Mouse (Mus musculus) limb, embryonic 11.5 days (tissue): Measurements from ENCODE around the gene Cnot4. TPM values are rescaled to one million over a fixed set of nuclear protein-coding genes. Genes with fewer than 3 reads are reported as not detected.

Experiments
- ATAC-seq: fragments of 200-750 bp; cut with Nextera tagmentation; 2 replicates; pipeline ENCODE4 v1.8.0; 2017; ENCODE audit warnings: low read depth; ENCODE audit not compliant: insufficient number of reproducible peaks, low FRiP score, low TSS enrichment
- DNase-seq: peaks from one replicate; pipeline ENCODE4 v3.0.0-alpha.2; 2015; ENCODE audit warnings: low spot score
- H3K27ac ChIP-seq: fragments of 300-500 bp; sonication (generic); replicated peaks from 2 replicates; pipeline ENCODE4 v1.5.1; 2014; ENCODE audit warnings: low read depth, mild to moderate bottlenecking, low read length
- H3K27me3 ChIP-seq: fragments of 300-500 bp; sonication (generic); 2 replicates; pipeline ENCODE4 v1.6.1; 2014; ENCODE audit warnings: mild to moderate bottlenecking, low read length, mixed read lengths; ENCODE audit not compliant: control insufficient read depth, insufficient read depth
- H3K36me3 ChIP-seq: fragments of 300-500 bp; sonication (generic); 2 replicates; pipeline ENCODE4 v1.6.1; 2014; ENCODE audit warnings: mild to moderate bottlenecking, low read length, moderate library complexity, mixed read lengths; ENCODE audit not compliant: control insufficient read depth, insufficient read depth
- H3K4me1 ChIP-seq: fragments of 300-500 bp; sonication (generic); 2 replicates; pipeline ENCODE4 v1.6.1; 2014; ENCODE audit warnings: low read length, mixed read lengths; ENCODE audit not compliant: control insufficient read depth, insufficient read depth
- H3K4me2 ChIP-seq: fragments of 300-500 bp; sonication (generic); 2 replicates; pipeline ENCODE4 v1.6.1; 2014; ENCODE audit warnings: low read depth, mild to moderate bottlenecking, moderate library complexity; ENCODE audit not compliant: severe bottlenecking
- H3K4me3 ChIP-seq: fragments of 300-500 bp; sonication (generic); 2 replicates; pipeline ENCODE4 v1.5.1; 2014; ENCODE audit warnings: low read depth, low read length
- H3K9ac ChIP-seq: fragments of 300-500 bp; sonication (generic); 2 replicates; pipeline ENCODE4 v1.6.1; 2014; ENCODE audit warnings: mild to moderate bottlenecking, low read length
- H3K9me3 ChIP-seq: fragments of 300-500 bp; sonication (generic); 2 replicates; pipeline ENCODE4 v1.6.1; 2016; ENCODE audit warnings: low read length; ENCODE audit not compliant: control insufficient read depth
- WGBS: fragments of 180-500 bp; shearing (Covaris S2); extraction: QIAGEN DNeasy Blood & Tissue Kit; methylation state at CpG from one replicate; pipeline ENCODE4 v1.1.7; 2014; 5-methylcytosine and 5-hydroxymethylcytosine counted together
- polyA plus RNA-seq: library from polyadenylated mRNA; unstranded; fragments of >200 nt; fragmentation: Nextera tagmentation; extraction: Ambion mirVana; gene quantifications from 2 replicates; pipeline ENCODE4 v1.2.1, GENCODE M21; 2014

Gene Cnot4
- polyA plus RNA-seq, 1 experiment from 2014 or later = 35.7 TPM

DNA sequence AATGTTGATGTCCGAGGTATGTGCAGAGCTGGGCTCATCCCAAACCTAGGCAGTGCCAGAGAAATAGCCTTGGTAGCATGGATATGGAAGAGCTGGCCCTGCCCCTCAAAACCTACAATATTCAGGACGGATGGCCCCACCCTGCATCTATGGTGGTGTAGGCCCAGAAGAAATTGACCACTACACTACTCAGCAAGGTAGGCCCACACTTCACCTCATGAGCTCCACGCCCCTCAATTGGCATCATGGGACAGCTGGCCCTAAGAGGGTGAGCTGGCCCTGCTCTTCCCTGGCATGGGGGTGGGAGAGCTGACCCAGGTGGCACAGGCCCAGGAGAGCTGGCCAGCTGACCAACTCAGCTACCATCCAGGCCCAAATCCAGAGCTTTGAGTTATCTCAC lies 48.6 kb downstream of the Cnot4 start:
- WGBS = 89% methylated on average over 3 of the region's 3 CpGs
- no peak for ATAC-seq

DNA sequence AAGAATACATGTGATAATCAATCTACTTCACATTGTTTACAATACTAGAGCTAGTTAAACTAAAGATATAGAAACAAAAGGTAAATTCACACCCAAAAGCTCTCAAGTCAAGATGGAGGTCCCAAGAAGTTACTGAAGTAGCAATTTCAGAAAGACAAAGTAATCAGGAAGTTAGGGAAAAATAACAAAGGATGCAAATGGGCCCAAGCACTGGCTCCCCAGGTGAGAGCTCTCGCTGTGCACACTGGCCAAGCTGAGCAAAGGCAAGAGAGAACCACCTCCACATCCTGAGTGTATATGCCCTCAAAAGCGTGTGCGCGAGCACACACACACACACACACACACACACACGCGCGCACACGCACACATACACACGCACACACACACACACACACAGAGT lies 58.4 kb downstream of the Cnot4 start:
- Histone ChIP-seq H3K4me2 (no peak overlapping the region), H3K4me3 (no peak overlapping the region), H3K36me3 (peaks cover 5% of the 10 kb centered on the region), H3K27ac (no peak overlapping the region), H3K4me1 (no peaks in the 10 kb centered on the region), H3K9ac (no peak overlapping the region), H3K9me3 (no peaks in the 10 kb centered on the region), H3K27me3 (no peaks in the 10 kb centered on the region)
- ATAC-seq = no peak
- DNase-seq = no peak
- WGBS = 97% methylated on average over 9 of the region's 9 CpGs

More for the DNA sequence above, 48.6 kb downstream of the Cnot4 start:
- Histone ChIP-seq H3K27me3 (no peaks in the 10 kb centered on the region), H3K4me3 (no peak overlapping the region), H3K4me2 (no peak overlapping the region), H3K9ac (no peak overlapping the region), H3K27ac (no peak overlapping the region), H3K4me1 (no peaks in the 10 kb centered on the region), H3K9me3 (no peaks in the 10 kb centered on the region), H3K36me3 (no peaks in the 10 kb centered on the region)
- DNase-seq = no peak

DNA sequence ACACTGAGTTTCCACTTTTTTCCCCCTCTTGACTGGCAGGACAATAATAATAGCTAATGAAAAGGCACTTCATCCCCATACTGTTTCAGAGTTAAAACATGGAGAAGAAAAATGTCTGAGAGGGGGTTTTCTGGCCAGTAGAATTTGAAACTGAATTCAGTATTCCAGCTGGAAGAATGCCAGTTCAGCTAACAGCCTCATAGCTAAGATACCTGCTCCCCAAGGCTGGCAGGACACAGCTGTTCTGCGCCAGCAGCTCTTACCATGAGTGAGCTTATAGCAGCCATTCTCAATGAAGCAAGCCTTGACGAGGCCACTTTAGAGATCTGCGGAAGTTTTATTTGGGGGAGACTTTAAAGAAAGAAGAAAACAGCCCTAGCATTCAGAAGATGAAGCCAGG lies 62.3 kb downstream of the Cnot4 start:
- H3K9ac ChIP-seq = no peak overlapping the region
- no peaks in the 10 kb centered on the region for H3K4me1 ChIP-seq
- H3K4me2 ChIP-seq = no peak overlapping the region
- H3K27ac ChIP-seq = no peak overlapping the region
- WGBS = 87% methylated on average over 3 of the region's 3 CpGs
- ATAC-seq (no peak), DNase-seq (no peak)
- H3K36me3 ChIP-seq = peaks cover 5% of the 10 kb centered on the region
- no peaks in the 10 kb centered on the region for H3K9me3 ChIP-seq
- H3K27me3 ChIP-seq = no peaks in the 10 kb centered on the region
- H3K4me3 ChIP-seq = no peak overlapping the region

DNA sequence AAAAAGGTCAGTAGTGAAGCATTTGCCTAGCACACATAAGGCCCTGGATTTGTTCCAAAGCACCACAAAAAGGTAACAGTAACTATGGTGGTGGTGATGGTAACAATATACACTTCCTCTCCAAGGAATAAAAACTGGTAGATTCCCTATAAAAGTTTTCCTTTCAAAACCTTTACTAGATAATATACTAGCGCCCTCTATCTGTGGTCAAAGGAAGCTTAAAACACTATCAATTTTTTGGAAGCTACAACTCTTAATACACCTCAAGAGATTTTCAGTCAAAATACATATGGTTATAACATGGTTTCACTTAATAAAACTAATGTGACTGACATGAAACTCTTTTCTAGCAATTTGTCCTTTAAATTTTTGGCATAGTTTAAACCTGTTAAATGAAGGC lies 71.1 kb downstream of the Cnot4 start:
- no peak overlapping the region for H3K4me3 ChIP-seq
- no peak for DNase-seq
- H3K4me2 ChIP-seq = no peak overlapping the region
- no peaks in the 10 kb centered on the region for H3K27me3 ChIP-seq
- no peak overlapping the region for H3K9ac ChIP-seq
- no peaks in the 10 kb centered on the region for H3K9me3 ChIP-seq
- ATAC-seq = no peak
- H3K36me3 ChIP-seq = peaks cover 3% of the 10 kb centered on the region; the same call in 1 of the 2 replicates
- no peaks in the 10 kb centered on the region for H3K4me1 ChIP-seq
- 29% methylated on average over 1 of the region's 1 CpGs for WGBS
- H3K27ac ChIP-seq = no peak overlapping the region

DNA sequence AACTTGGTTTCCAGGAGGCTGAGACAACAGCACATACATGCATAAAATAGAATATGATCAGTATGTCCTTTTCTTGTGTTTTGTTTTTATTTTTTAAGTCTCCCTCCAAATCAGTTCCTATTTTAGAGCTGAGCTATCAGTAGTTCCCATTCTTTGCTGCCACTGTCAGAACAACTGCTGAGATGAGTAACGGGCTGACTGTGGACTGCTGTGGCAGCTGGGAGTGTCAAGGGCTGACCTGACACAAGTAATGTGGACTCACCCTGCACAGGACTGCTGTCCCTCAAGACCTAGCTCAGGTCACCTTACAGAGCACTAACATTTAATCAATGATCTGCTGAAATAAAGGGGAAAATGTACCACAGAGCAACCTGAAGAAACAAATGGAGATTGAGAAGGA lies 90.4 kb downstream of the Cnot4 start:
- ATAC-seq = no peak

DNA sequence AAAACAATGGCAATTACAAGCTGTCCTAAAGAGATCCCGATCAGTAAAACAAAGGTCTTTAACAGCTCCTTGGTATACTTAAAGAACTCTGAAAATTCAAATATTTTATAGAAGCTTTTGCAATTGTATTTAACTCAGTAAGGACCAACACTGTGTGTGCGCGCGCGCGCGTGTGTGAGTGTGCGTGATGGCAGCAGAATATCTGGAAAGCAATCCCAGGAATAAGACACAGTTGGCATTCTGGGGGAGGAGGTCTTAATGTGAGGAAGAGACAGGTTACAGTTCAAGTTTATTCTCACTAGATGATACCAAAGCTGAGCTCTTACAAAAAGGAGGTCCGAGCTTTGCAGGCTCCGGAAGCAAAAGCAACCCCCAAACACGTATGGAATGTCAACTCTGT lies 100.2 kb downstream of the Cnot4 start:
- no peak overlapping the region for H3K9ac ChIP-seq
- H3K9me3 ChIP-seq = no peaks in the 10 kb centered on the region
- H3K4me1 ChIP-seq = no peaks in the 10 kb centered on the region
- H3K27ac ChIP-seq = no peak overlapping the region
- 95% methylated on average over 11 of the region's 11 CpGs for WGBS
- no peak for ATAC-seq
- H3K4me3 ChIP-seq = no peak overlapping the region
- H3K27me3 ChIP-seq = no peaks in the 10 kb centered on the region
- no peak overlapping the region for H3K4me2 ChIP-seq
- no peak for DNase-seq
- 0 out of 2 replicates have a peak, but pooled peaks cover 2% of the 10 kb centered on the region for H3K36me3 ChIP-seq

More for the DNA sequence above, 90.4 kb downstream of the Cnot4 start:
- no peak for DNase-seq
- H3K27ac ChIP-seq = no peak overlapping the region
- H3K4me1 ChIP-seq = no peaks in the 10 kb centered on the region
- 84% methylated on average over 1 of the region's 1 CpGs for WGBS
- H3K4me3 ChIP-seq = no peak overlapping the region
- H3K27me3 ChIP-seq = no peaks in the 10 kb centered on the region
- no peaks in the 10 kb centered on the region for H3K9me3 ChIP-seq
- H3K4me2 ChIP-seq = no peak overlapping the region
- no peaks in the 10 kb centered on the region for H3K36me3 ChIP-seq
- no peak overlapping the region for H3K9ac ChIP-seq

DNA sequence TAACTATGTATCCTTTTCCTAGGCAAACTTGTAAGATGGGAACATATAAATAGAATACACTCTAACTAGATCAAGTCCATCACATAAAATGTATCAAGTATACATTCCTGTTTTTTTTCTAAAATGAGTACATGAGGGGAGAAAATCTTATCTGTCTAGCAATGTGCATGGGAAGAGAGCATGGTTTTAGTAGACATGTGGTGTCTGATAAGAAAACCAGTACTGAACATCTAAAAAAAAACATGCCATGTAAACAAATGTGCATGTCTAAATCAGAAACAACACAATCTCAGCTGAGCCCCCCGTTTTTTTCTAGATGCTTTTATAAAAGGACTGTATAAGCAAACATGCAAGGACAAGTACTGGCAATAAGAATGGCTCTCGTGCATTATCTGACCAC lies 100.8 kb downstream of the Cnot4 start:
- Histone ChIP-seq H3K4me1 (no peaks in the 10 kb centered on the region), H3K27me3 (no peaks in the 10 kb centered on the region), H3K36me3 (0 out of 2 replicates have a peak, but pooled peaks cover 2% of the 10 kb centered on the region), H3K4me2 (no peak overlapping the region), H3K9ac (no peak overlapping the region), H3K27ac (no peak overlapping the region), H3K9me3 (no peaks in the 10 kb centered on the region), H3K4me3 (no peak overlapping the region)
- DNase-seq (no peak), ATAC-seq (no peak)
- WGBS = 89% methylated on average over 2 of the region's 2 CpGs

DNA sequence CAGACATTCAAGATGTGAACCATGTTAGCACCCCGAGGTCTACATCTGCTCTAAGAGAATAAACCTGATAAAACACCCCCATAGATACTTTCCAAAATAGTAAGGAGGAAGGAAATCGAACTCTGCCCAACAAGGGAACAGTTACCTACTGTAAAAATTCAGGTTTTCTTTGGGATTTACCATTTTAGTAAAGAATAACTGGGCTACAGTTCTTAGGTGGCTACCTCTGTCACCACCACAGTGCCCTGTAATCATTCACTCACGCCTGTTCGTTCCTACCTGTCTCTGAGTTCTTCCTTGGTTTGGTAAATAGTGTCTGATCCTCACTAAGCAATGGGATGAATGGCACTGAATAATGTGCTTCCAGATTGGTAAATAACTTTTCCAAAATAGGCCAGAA lies 102.7 kb downstream of the Cnot4 start:
- Histone ChIP-seq H3K4me3 (no peak overlapping the region), H3K27ac (no peak overlapping the region), H3K9me3 (no peaks in the 10 kb centered on the region), H3K9ac (no peak overlapping the region), H3K27me3 (no peaks in the 10 kb centered on the region), H3K36me3 (no peaks in the 10 kb centered on the region), H3K4me1 (no peaks in the 10 kb centered on the region), H3K4me2 (no peak overlapping the region)
- ATAC-seq = no peak
- WGBS = 89% methylated on average over 4 of the region's 4 CpGs
- no peak for DNase-seq

DNA sequence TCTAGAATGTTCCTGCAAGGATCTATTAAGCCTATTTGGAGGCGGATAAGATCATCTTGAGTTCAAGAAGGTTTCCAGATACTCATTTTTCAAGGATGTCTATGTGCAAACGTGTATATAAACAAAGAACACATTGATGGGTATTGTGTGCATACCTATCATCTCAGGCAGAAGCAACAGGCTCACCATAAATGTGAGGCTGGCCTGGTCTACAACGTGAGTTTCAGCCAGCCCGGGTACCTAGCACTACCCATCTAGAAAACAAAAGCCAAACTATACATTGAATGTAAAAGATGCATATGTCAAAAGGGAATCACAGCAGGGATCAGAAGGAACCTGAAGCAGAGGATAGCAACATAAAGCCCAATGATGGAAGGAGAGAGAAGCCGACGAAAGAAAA lies 103.3 kb downstream of the Cnot4 start:
- Histone ChIP-seq H3K27me3 (no peaks in the 10 kb centered on the region), H3K27ac (no peak overlapping the region), H3K36me3 (no peaks in the 10 kb centered on the region), H3K4me2 (no peak overlapping the region), H3K4me3 (no peak overlapping the region), H3K9me3 (no peaks in the 10 kb centered on the region), H3K9ac (no peak overlapping the region), H3K4me1 (no peaks in the 10 kb centered on the region)
- DNase-seq (no peak), ATAC-seq (no peak)
- 90% methylated on average over 6 of the region's 6 CpGs for WGBS
